Mouse (Mus musculus) heart, embryonic 11.5 days (tissue): Measurements from ENCODE around the gene Pdzd8. TPM values are rescaled to one million over a fixed set of nuclear protein-coding genes. Genes with fewer than 3 reads are reported as not detected.

Experiments used
- ATAC-seq: fragments of 200-750 bp; cut with Nextera tagmentation; replicated peaks from 2 replicates; pipeline ENCODE4 v1.8.0; 2017; ENCODE audit warnings: moderate library complexity; ENCODE audit not compliant: insufficient number of reproducible peaks, low FRiP score, low TSS enrichment
- H3K27ac ChIP-seq: fragments of 300-500 bp; sonication (generic); 2 replicates; pipeline ENCODE4 v1.5.1; 2014; ENCODE audit warnings: mild to moderate bottlenecking, low read depth, low read length
- H3K27me3 ChIP-seq: fragments of 300-500 bp; sonication (generic); 2 replicates; pipeline ENCODE4 v1.6.1; 2014; ENCODE audit warnings: mild to moderate bottlenecking, low read length, mixed read lengths; ENCODE audit not compliant: control insufficient read depth, insufficient read depth
- H3K36me3 ChIP-seq: fragments of 300-500 bp; sonication (generic); 2 replicates; pipeline ENCODE4 v1.6.1; 2014; ENCODE audit warnings: mild to moderate bottlenecking, low read length, moderate library complexity, mixed read lengths; ENCODE audit not compliant: control insufficient read depth, insufficient read depth
- H3K4me1 ChIP-seq: fragments of 300-500 bp; sonication (generic); 2 replicates; pipeline ENCODE4 v1.6.1; 2014; ENCODE audit warnings: low read length; ENCODE audit not compliant: control insufficient read depth, insufficient read depth
- H3K4me2 ChIP-seq: fragments of 300-500 bp; sonication (generic); 2 replicates; pipeline ENCODE4 v1.6.1; 2014; ENCODE audit warnings: mild to moderate bottlenecking, moderate library complexity
- H3K4me3 ChIP-seq: fragments of 300-500 bp; sonication (generic); 2 replicates; pipeline ENCODE4 v1.5.1; 2014; ENCODE audit warnings: low read depth, low read length
- H3K9ac ChIP-seq: fragments of 300-500 bp; sonication (generic); 2 replicates; pipeline ENCODE4 v1.6.1; 2014; ENCODE audit warnings: mild to moderate bottlenecking, low read depth, low read length, moderate library complexity
- H3K9me3 ChIP-seq: fragments of 300-500 bp; sonication (generic); replicated peaks from 2 replicates; pipeline ENCODE4 v1.6.1; 2016; ENCODE audit warnings: low read length; ENCODE audit not compliant: control insufficient read depth
- WGBS: fragments of 180-500 bp; shearing (Covaris S2); extraction: QIAGEN DNeasy Blood & Tissue Kit; methylation state at CpG from one replicate; pipeline ENCODE4 v1.1.7; 2014; ENCODE audit not compliant: insufficient replicate concordance; 5-methylcytosine and 5-hydroxymethylcytosine counted together
- polyA plus RNA-seq: library from polyadenylated mRNA; unstranded; fragments of >200 nt; fragmentation: Nextera tagmentation; extraction: Ambion mirVana; gene quantifications from 2 replicates; pipeline ENCODE4 v1.2.1, GENCODE M21; 2014

Gene Pdzd8
- polyA plus RNA-seq, 1 experiment from 2014 or later: 12.1 TPM

- H3K9me3 ChIP-seq: no peaks in the 10 kb centered on the region
- H3K4me3 ChIP-seq: no peak overlapping the region
- H3K27me3 ChIP-seq: peaks cover 5% of the 10 kb centered on the region; the same call in 1 of the 2 replicates
- 77% methylated on average over 2 of the region's 2 CpGs for WGBS
- no peaks in the 10 kb centered on the region for H3K4me1 ChIP-seq
- no peaks in the 10 kb centered on the region for H3K36me3 ChIP-seq
- H3K27ac ChIP-seq: no peak overlapping the region
- H3K9ac ChIP-seq: no peak overlapping the region
- no peak for ATAC-seq
- H3K4me2 ChIP-seq: no peak overlapping the region
Observed at GRCm38 (mm10) chr19:59376481-59376880, 30.9 kb upstream of the Pdzd8 start.

- Histone ChIP-seq H3K27me3 (0 out of 2 replicates have a peak, but pooled peaks cover 2% of the 10 kb centered on the region), H3K4me1 (no peaks in the 10 kb centered on the region), H3K36me3 (no peaks in the 10 kb centered on the region), H3K4me2 (no peak overlapping the region), H3K9me3 (no peaks in the 10 kb centered on the region), H3K27ac (no peak overlapping the region), H3K9ac (no peak overlapping the region), H3K4me3 (no peak overlapping the region)
- ATAC-seq: no peak
- WGBS: 73% methylated on average over 6 of the region's 6 CpGs
Observed at GRCm38 (mm10) chr19:59374940-59375339, 29.4 kb upstream of the Pdzd8 start.

DNA sequence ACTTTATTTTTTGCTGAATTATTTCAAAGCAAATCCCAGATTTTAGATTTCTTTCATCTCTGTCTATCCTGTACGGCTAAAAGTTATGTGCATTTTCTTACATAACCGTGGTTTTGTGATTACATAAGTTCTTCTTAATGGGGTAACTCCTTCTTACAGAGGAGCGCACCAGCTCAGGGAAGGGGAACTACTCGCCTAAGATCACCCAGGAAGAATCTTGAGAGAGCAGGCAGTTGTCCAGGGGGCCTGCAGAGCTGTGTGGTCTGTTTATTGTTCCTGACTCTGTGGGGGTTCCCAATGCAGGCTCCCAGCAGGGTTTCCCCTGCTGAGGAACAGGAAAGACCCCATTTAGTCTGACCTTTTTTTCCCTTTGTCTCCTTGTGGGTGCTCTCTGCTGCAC is 27.3 kb upstream of the Pdzd8 start:
- 73% methylated on average over 4 of the region's 4 CpGs for WGBS
- Histone ChIP-seq H3K9ac (no peak overlapping the region), H3K9me3 (no peaks in the 10 kb centered on the region), H3K4me3 (no peak overlapping the region), H3K36me3 (no peaks in the 10 kb centered on the region), H3K4me1 (no peaks in the 10 kb centered on the region), H3K27me3 (peaks cover 4% of the 10 kb centered on the region; the same call in 1 of the 2 replicates), H3K4me2 (no peak overlapping the region), H3K27ac (no peak overlapping the region)
- no peak for ATAC-seq

GRCm38 (mm10) chr19:59371016-59371415 is 25.4 kb upstream of the Pdzd8 start:
- no peaks in the 10 kb centered on the region for H3K9me3 ChIP-seq
- H3K27ac ChIP-seq: no peak overlapping the region
- H3K27me3 ChIP-seq: peaks cover 6% of the 10 kb centered on the region; the same call in 1 of the 2 replicates
- no peak overlapping the region for H3K9ac ChIP-seq
- 73% methylated on average over 4 of the region's 4 CpGs for WGBS
- H3K4me2 ChIP-seq: no peak overlapping the region
- H3K36me3 ChIP-seq: no peaks in the 10 kb centered on the region
- ATAC-seq: no peak
- H3K4me3 ChIP-seq: no peak overlapping the region
- no peaks in the 10 kb centered on the region for H3K4me1 ChIP-seq

DNA sequence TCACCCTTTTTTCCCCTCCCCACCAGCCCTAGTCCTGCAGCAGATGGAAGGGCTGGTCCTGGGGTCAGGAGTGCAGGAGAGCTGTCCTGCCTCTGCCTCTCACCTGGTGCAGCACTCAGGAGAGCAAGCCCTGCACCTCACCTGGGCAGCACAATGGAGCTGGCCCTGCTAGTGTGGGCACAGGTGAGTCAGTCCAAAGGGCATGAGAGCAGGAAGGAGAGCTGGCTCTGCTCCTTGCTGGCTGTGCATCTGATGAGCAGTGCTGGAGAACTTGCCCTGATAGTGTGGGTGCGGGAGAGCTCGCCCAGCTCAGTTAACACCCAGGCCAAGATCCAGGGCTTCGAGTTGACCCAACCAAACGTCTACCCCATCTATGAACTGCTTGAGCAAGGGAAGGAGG is 22.3 kb upstream of the Pdzd8 start:
- ATAC-seq: no peak
- 84% methylated on average over 4 of the region's 4 CpGs for WGBS
- Histone ChIP-seq H3K27ac (no peak overlapping the region), H3K9ac (no peak overlapping the region), H3K9me3 (no peaks in the 10 kb centered on the region), H3K4me1 (no peaks in the 10 kb centered on the region), H3K4me2 (no peak overlapping the region), H3K4me3 (no peak overlapping the region), H3K27me3 (peaks cover 4% of the 10 kb centered on the region; the same call in 1 of the 2 replicates), H3K36me3 (no peaks in the 10 kb centered on the region)

DNA sequence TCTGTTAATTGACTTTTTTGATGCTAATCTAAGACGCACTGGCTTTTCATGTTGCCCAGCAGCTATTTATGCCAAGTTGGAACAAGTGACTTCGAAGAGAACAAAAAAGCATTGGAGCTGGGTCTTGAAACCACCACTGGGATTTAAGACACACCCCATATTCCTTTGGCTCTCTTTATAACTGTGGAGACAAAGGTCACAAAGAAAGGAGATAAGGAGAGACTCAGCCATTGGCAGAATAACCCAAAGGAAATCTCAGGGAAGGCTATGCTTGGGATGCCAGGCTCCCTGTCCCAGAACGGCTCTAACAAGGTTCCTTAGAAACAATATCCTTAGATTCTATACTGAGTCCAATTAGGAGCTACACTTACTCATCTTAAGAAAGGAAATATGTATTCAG is 21.1 kb upstream of the Pdzd8 start:
- Histone ChIP-seq H3K4me2 (no peak overlapping the region), H3K27me3 (peaks cover 4% of the 10 kb centered on the region; the same call in 1 of the 2 replicates), H3K36me3 (no peaks in the 10 kb centered on the region), H3K4me1 (no peaks in the 10 kb centered on the region), H3K27ac (no peak overlapping the region), H3K9ac (no peak overlapping the region), H3K9me3 (no peaks in the 10 kb centered on the region), H3K4me3 (no peak overlapping the region)
- WGBS: 80% methylated on average over 3 of the region's 3 CpGs
- no peak for ATAC-seq

DNA sequence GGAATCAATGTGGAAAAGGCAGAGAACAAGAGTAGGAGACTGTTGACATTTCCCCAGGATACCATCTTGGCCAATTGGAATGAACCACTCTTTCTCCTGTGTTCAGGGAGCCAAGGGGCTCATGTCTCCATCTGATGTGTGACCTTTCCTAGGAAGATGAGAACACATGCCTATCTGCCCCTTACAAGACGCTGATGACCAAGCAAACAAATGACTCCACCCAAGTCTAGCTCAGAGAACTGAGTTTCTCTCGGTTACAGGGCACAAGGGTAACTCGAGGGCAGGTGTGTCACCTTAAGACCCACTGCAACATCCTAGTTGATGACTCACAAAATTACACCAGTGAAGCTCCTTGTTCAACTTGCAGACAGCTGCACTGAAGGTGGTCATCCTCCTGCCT is 18.1 kb upstream of the Pdzd8 start:
- Histone ChIP-seq H3K9ac (no peak overlapping the region), H3K4me3 (no peak overlapping the region), H3K9me3 (no peaks in the 10 kb centered on the region), H3K27me3 (peaks cover 4% of the 10 kb centered on the region; the same call in 1 of the 2 replicates), H3K27ac (no peak overlapping the region), H3K4me1 (peaks cover 3% of the 10 kb centered on the region; the same call in 1 of the 2 replicates), H3K36me3 (no peaks in the 10 kb centered on the region), H3K4me2 (no peak overlapping the region)
- WGBS: 72% methylated on average over 3 of the region's 3 CpGs
- ATAC-seq: peak; percentile 52; the same call in 1 of the 2 replicates

GRCm38 (mm10) chr19:59362646-59363045 is 17.1 kb upstream of the Pdzd8 start:
- H3K4me3 ChIP-seq: no peak overlapping the region
- ATAC-seq: no peak
- WGBS: 77% methylated on average over 6 of the region's 6 CpGs
- no peak overlapping the region for H3K9ac ChIP-seq
- H3K36me3 ChIP-seq: no peaks in the 10 kb centered on the region
- H3K27ac ChIP-seq: no peak overlapping the region
- peaks cover 3% of the 10 kb centered on the region; the same call in 1 of the 2 replicates for H3K4me1 ChIP-seq
- H3K9me3 ChIP-seq: no peaks in the 10 kb centered on the region
- H3K4me2 ChIP-seq: no peak overlapping the region
- H3K27me3 ChIP-seq: no peaks in the 10 kb centered on the region; the same call in 1 of the 2 replicates

DNA sequence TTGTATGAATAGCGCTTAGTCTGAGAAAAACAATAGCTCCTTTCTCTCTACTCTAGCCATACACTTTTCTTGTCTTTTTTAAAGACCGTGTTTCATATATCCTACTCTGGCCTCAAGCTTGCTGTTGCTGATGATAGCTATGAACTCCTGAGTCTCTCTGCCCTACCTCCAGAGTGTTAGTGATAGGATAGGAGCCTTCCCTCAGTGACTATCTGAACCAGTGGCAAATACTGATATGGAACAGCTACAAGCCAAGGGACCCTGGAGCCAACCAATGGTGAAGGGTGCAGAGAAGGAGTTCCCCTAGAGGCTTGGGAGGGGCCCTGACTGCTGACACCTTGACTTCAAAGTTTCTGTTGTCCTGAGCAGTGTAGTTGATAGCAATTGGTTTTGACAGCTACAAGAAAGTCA is 14.9 kb upstream of the Pdzd8 start:
- Histone ChIP-seq H3K9ac (no peak overlapping the region), H3K36me3 (no peaks in the 10 kb centered on the region), H3K4me2 (no peak overlapping the region), H3K4me1 (peaks cover 7% of the 10 kb centered on the region), H3K4me3 (no peak overlapping the region), H3K27me3 (no peaks in the 10 kb centered on the region), H3K27ac (peak overlapping the region; percentile 66; the same call in 1 of the 2 replicates), H3K9me3 (no peaks in the 10 kb centered on the region)
- 61% methylated on average over 2 of the region's 2 CpGs for WGBS
- peak; percentile 83 for ATAC-seq
